Mouse (Mus musculus) ovary, adult 18-20 months (tissue): ENCODE measurements around the gene Cckbr.
"Not testable (repeated sequence)": the region's sequence is repeated elsewhere in the genome, so short reads cannot be mapped to it uniquely, and the experiment has no call there.

Source experiments
- DNase-seq: peaks from one replicate; pipeline ENCODE4 v3.0.0; 2022; ENCODE audit warnings: low spot score, mixed read lengths

Gene Cckbr

GRCm38 (mm10) chr7:105437979-105438772, 12.6 kb downstream of the Cckbr start:
- no peak for DNase-seq

- DNase-seq, result no peak
These were observed 15.9 kb downstream of the Cckbr start for GRCm38 (mm10) chr7:105441426-105441825.

GRCm38 (mm10) chr7:105445076-105445475, 19.5 kb downstream of the Cckbr start:
- no peak for DNase-seq

- DNase-seq, result not testable (repeated sequence)
These were observed 27.8 kb downstream of the Cckbr start for GRCm38 (mm10) chr7:105453345-105453744.

GRCm38 (mm10) chr7:105458546-105458945, 33.0 kb downstream of the Cckbr start:
- DNase-seq, result no peak

GRCm38 (mm10) chr7:105465505-105465904, 40.0 kb downstream of the Cckbr start:
- not testable (repeated sequence) for DNase-seq

- no peak for DNase-seq
These were observed 47.1 kb downstream of the Cckbr start for GRCm38 (mm10) chr7:105472607-105473006.

GRCm38 (mm10) chr7:105474771-105475315, 49.3 kb downstream of the Cckbr start:
- no peak for DNase-seq

GRCm38 (mm10) chr7:105475396-105475949, 49.9 kb downstream of the Cckbr start:
- DNase-seq, result no peak

GRCm38 (mm10) chr7:105476683-105477432, 51.3 kb downstream of the Cckbr start:
- no peak for DNase-seq

- no peak for DNase-seq
These were observed 51.8 kb downstream of the Cckbr start for GRCm38 (mm10) chr7:105477433-105477700.

GRCm38 (mm10) chr7:105477841-105478240, 52.3 kb downstream of the Cckbr start:
- DNase-seq, result peak; percentile 9

GRCm38 (mm10) chr7:105478344-105478743, 52.8 kb downstream of the Cckbr start:
- no peak for DNase-seq

- no peak for DNase-seq
These were observed 53.7 kb downstream of the Cckbr start for GRCm38 (mm10) chr7:105479232-105479631.

- no peak for DNase-seq
These were observed 54.5 kb downstream of the Cckbr start for GRCm38 (mm10) chr7:105480081-105480480.

GRCm38 (mm10) chr7:105480561-105481504, 55.3 kb downstream of the Cckbr start:
- peak; percentile 24 for DNase-seq

- DNase-seq, result peak; percentile 70
These were observed 56.2 kb downstream of the Cckbr start, which contains the start of gene Cavin3 for GRCm38 (mm10) chr7:105481505-105482411. Gene Cavin3, minus strand, starts transcription at chr7:105482300.

GRCm38 (mm10) chr7:105482426-105482825, 56.9 kb downstream of the Cckbr start:
- peak; percentile 15 for DNase-seq

- DNase-seq, result peak; percentile 32
These were observed 59.5 kb downstream of the Cckbr start for GRCm38 (mm10) chr7:105485029-105485428.

- DNase-seq, result no peak
These were observed 61.8 kb downstream of the Cckbr start for GRCm38 (mm10) chr7:105487104-105487876.
